Mouse (Mus musculus): ENCODE results near the gene Mccc1. TPM values are rescaled to one million over a fixed set of nuclear protein-coding genes. Genes with fewer than 3 reads are reported as not detected.

The Mccc1 gene
- polyA plus RNA-seq, 1 experiment, result 29.8 TPM

GRCm38 (mm10) chr3:36004028-36004895, 3.8 kb upstream of the Mccc1 start:
- Histone ChIP-seq H3K27ac (ENCODE audit: insufficient read depth, low read length) (no peak overlapping the region), H3K4me1 (ENCODE audit: control insufficient read depth, insufficient read depth, low read length) (no peaks in the 10 kb centered on the region), H3K4me3 (ENCODE audit: insufficient read depth, low read length) (no peak overlapping the region)
- no peak for TF ChIP-seq POLR2A (IDR thresholded peaks at IDR 0.05; ENCODE audit: extremely low read depth, insufficient read depth, low read length)
- no peak for TF ChIP-seq CTCF (IDR thresholded peaks at IDR 0.05; ENCODE audit: extremely low read depth, insufficient read depth, low read length)

- Histone ChIP-seq H3K4me3 (ENCODE audit: insufficient read depth, low read length) (no peak overlapping the region), H3K4me1 (ENCODE audit: control insufficient read depth, insufficient read depth, low read length) (no peaks in the 10 kb centered on the region; the same call in 1 of the 2 replicates), H3K27ac (ENCODE audit: insufficient read depth, low read length) (no peak overlapping the region)
- no peak for TF ChIP-seq POLR2A (IDR thresholded peaks at IDR 0.05; ENCODE audit: extremely low read depth, insufficient read depth, low read length)
- no peak for TF ChIP-seq CTCF (IDR thresholded peaks at IDR 0.05; ENCODE audit: extremely low read depth, insufficient read depth, low read length)
These were observed 5.6 kb downstream of the Mccc1 start for GRCm38 (mm10) chr3:35994552-35995531.

GRCm38 (mm10) chr3:35990715-35991114, 9.8 kb downstream of the Mccc1 start:
- H3K4me3 ChIP-seq (ENCODE audit: insufficient read depth, low read length), result no peak overlapping the region
- H3K27ac ChIP-seq (ENCODE audit: insufficient read depth, low read length), result no peak overlapping the region
- no peaks in the 10 kb centered on the region for H3K4me1 ChIP-seq (ENCODE audit: control insufficient read depth, insufficient read depth, low read length)
- no peak for TF ChIP-seq CTCF (IDR thresholded peaks at IDR 0.05; ENCODE audit: extremely low read depth, insufficient read depth, low read length)
- TF ChIP-seq POLR2A (IDR thresholded peaks at IDR 0.05; ENCODE audit: extremely low read depth, insufficient read depth, low read length), result no peak

GRCm38 (mm10) chr3:35988031-35988430, 12.4 kb downstream of the Mccc1 start:
- Histone ChIP-seq H3K27ac (ENCODE audit: insufficient read depth, low read length) (no peak overlapping the region), H3K4me3 (ENCODE audit: insufficient read depth, low read length) (no peak overlapping the region), H3K4me1 (ENCODE audit: control insufficient read depth, insufficient read depth, low read length) (no peaks in the 10 kb centered on the region)
- TF ChIP-seq POLR2A (IDR thresholded peaks at IDR 0.05; ENCODE audit: extremely low read depth, insufficient read depth, low read length) (no peak), CTCF (IDR thresholded peaks at IDR 0.05; ENCODE audit: extremely low read depth, insufficient read depth, low read length) (no peak)

GRCm38 (mm10) chr3:35986266-35986665, 14.2 kb downstream of the Mccc1 start:
- Histone ChIP-seq H3K4me1 (ENCODE audit: control insufficient read depth, insufficient read depth, low read length) (no peaks in the 10 kb centered on the region), H3K27ac (ENCODE audit: insufficient read depth, low read length) (no peak overlapping the region), H3K4me3 (ENCODE audit: insufficient read depth, low read length) (no peak overlapping the region)
- TF ChIP-seq CTCF (IDR thresholded peaks at IDR 0.05; ENCODE audit: extremely low read depth, insufficient read depth, low read length) (no peak), POLR2A (IDR thresholded peaks at IDR 0.05; ENCODE audit: extremely low read depth, insufficient read depth, low read length) (no peak)

- no peak overlapping the region for H3K27ac ChIP-seq (ENCODE audit: insufficient read depth, low read length)
- TF ChIP-seq POLR2A (IDR thresholded peaks at IDR 0.05; ENCODE audit: extremely low read depth, insufficient read depth, low read length) (no peak), CTCF (IDR thresholded peaks at IDR 0.05; ENCODE audit: extremely low read depth, insufficient read depth, low read length) (peak; percentile 53)
These were observed 26.9 kb downstream of the Mccc1 start for GRCm38 (mm10) chr3:35973551-35973950.

GRCm38 (mm10) chr3:35972985-35973384, 27.5 kb downstream of the Mccc1 start:
- Histone ChIP-seq H3K27ac (ENCODE audit: insufficient read depth, low read length) (no peak overlapping the region), H3K4me1 (ENCODE audit: control insufficient read depth, insufficient read depth, low read length) (peaks cover 2% of the 10 kb centered on the region; the same call in 1 of the 2 replicates), H3K4me3 (ENCODE audit: insufficient read depth, low read length) (no peak overlapping the region)
- TF ChIP-seq CTCF (IDR thresholded peaks at IDR 0.05; ENCODE audit: extremely low read depth, insufficient read depth, low read length) (peak; percentile 42; the same call in 1 of the 2 replicates), POLR2A (IDR thresholded peaks at IDR 0.05; ENCODE audit: extremely low read depth, insufficient read depth, low read length) (no peak)

More at GRCm38 (mm10) chr3:35973551-35973950, 26.9 kb downstream of the Mccc1 start:
- peaks cover 2% of the 10 kb centered on the region; the same call in 1 of the 2 replicates for H3K4me1 ChIP-seq (ENCODE audit: control insufficient read depth, insufficient read depth, low read length)
- H3K4me3 ChIP-seq (ENCODE audit: insufficient read depth, low read length), result no peak overlapping the region

- TF ChIP-seq CTCF (IDR thresholded peaks at IDR 0.05; ENCODE audit: extremely low read depth, insufficient read depth, low read length) (no peak), POLR2A (IDR thresholded peaks at IDR 0.05; ENCODE audit: extremely low read depth, insufficient read depth, low read length) (no peak)
- H3K4me3 ChIP-seq (ENCODE audit: insufficient read depth, low read length), result no peak overlapping the region
- H3K27ac ChIP-seq (ENCODE audit: insufficient read depth, low read length), result no peak overlapping the region
- H3K4me1 ChIP-seq (ENCODE audit: control insufficient read depth, insufficient read depth, low read length), result peaks cover 2% of the 10 kb centered on the region; the same call in 1 of the 2 replicates
These were observed 29.3 kb downstream of the Mccc1 start for GRCm38 (mm10) chr3:35971149-35971548.

- Histone ChIP-seq H3K4me1 (ENCODE audit: control insufficient read depth, insufficient read depth, low read length) (peaks cover 2% of the 10 kb centered on the region; the same call in 1 of the 2 replicates), H3K27ac (ENCODE audit: insufficient read depth, low read length) (no peak overlapping the region), H3K4me3 (ENCODE audit: insufficient read depth, low read length) (no peak overlapping the region)
- no peak for TF ChIP-seq POLR2A (IDR thresholded peaks at IDR 0.05; ENCODE audit: extremely low read depth, insufficient read depth, low read length)
- no peak for TF ChIP-seq CTCF (IDR thresholded peaks at IDR 0.05; ENCODE audit: extremely low read depth, insufficient read depth, low read length)
These were observed 30.0 kb downstream of the Mccc1 start for GRCm38 (mm10) chr3:35970441-35970840.
